Mouse (Mus musculus): ENCODE data around the gene Gm10842.
A peak's percentile ranks its signal among the peaks of the same experiment; 100 is the strongest.
"Not testable (repeated sequence)": the region's sequence is repeated elsewhere in the genome, so short reads cannot be mapped to it uniquely, and the experiment has no call there.

Gene Gm10842

DNA sequence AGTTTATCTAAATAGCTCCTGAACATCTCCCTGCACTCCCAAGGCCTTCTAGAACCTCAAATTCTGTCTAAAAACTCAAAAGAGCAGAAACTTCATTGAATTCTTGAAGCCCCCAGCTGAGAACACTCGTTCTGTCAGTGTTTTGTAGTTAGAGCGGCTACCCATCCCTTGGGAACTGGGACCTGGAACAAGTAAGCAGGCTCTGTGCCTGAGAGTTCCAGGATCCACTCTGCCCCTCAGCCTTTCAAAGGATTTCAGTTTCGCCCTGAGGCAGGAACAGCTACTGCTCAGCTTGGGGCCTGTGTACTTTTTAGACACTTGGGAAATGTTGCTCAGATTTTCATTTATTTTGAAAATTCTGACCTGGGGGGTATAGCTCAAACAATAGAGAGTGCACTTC lies at the start of gene Gm10842:
TSS of gene Gm10842 (plus strand) at position 301 of the 400 bp plus-strand sequence.
- DNase-seq (ENCODE audit: low spot score): no peak

DNA sequence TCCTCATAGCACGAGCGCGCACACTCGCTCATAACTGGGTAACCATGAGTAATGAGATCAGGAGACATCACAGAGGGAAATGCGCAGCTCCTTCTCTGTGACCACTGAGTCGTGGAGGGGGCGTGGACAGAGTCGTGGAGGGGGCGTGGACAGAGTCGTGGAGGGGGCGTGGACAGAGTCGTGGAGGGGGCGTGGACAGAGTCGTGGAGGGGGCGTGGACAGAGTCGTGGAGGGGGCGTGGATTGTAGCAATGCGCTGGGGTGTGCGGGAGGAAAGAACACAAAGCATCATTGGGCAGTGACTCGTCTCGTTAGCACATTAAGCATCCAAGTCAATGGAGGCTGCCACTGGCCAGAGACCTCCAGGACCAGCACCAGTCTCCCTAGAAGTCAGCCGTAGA lies 34.2 kb upstream of the Gm10842 start:
- not testable (repeated sequence) for DNase-seq (ENCODE audit: low spot score)

DNA sequence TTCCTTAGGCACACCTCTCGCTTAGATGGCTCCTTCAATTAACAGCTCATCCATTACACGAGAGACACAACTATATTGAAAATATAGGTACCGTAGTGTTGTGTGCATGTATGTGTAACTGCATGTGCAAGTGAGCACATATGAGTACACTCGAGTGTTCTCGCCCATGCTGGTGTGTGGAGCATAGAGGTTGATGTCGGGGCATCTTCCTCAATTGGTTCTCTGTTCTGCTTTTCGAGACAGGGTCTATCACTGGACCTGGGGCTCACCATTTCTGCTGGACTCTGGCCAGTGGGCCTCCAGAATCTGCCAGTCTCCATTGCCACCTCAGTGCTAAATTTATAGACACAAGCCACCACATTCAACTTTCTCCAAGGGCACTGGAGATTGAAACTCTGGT lies 28.9 kb upstream of the Gm10842 start:
- DNase-seq (ENCODE audit: low spot score): no peak

DNA sequence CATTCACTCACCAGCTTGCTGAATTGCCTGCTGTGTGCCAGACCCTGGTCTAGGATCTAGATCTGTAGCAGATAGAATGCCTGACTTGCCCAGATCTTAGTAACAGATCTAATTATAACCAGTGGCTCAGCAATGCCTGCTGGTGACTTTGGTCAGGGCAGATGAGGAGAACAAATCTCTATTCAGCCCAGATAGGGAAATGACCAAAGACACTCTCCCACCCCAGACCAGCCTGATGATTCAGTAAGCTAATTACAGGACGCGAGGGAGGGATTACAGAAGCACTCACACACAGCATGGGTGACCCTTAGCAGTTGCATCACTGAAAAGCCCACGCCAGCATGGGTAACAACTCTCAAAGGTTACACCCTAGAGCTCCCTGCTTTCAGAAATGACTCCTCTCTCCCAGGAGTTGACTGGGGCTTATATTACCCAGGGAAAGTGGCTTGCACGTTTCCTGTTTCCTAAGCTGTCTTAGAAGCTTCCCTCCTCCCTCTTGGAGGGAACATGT lies 26.1 kb upstream of the Gm10842 start:
- DNase-seq (ENCODE audit: low spot score): no peak

DNA sequence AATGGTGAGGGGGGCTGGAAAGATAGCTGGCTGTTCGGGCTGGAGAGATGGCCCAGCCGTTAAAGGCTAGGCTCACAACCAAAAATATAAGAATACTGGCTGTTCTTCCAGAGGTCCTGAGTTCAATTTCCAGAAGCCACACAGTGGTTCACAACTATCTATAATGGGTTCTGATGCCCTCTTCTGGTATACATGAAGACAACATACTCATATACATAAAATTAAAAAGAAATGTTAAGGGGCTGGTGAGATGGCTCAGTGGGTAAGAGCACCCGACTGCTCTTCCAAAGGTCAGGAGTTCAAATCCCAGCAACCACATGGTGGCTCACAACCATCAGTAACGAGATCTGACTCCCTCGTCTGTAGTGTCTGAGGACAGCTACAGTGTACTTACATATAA lies 24.9 kb upstream of the Gm10842 start:
- DNase-seq (ENCODE audit: low spot score): not testable (repeated sequence)

DNA sequence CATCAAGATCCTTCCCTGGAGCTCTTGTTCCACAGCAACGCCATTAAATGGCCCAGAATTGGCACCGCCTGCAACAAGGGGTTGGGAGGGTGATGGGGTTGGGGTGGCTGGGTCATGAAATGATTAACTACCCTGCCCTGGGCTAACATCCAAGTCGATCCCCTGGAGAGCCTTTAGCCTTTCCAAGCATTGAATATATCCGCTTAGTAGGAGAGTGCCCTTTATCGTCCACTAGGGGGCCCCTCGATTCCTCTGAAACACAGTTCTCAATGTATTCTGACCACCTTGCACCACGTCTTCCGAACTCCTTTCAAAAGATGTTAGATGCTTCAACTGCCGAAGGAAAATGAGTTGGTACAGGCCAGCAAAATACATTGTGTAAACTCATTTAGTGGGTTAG lies 22.7 kb upstream of the Gm10842 start:
- peak; percentile 82 for DNase-seq (ENCODE audit: low spot score)

DNA sequence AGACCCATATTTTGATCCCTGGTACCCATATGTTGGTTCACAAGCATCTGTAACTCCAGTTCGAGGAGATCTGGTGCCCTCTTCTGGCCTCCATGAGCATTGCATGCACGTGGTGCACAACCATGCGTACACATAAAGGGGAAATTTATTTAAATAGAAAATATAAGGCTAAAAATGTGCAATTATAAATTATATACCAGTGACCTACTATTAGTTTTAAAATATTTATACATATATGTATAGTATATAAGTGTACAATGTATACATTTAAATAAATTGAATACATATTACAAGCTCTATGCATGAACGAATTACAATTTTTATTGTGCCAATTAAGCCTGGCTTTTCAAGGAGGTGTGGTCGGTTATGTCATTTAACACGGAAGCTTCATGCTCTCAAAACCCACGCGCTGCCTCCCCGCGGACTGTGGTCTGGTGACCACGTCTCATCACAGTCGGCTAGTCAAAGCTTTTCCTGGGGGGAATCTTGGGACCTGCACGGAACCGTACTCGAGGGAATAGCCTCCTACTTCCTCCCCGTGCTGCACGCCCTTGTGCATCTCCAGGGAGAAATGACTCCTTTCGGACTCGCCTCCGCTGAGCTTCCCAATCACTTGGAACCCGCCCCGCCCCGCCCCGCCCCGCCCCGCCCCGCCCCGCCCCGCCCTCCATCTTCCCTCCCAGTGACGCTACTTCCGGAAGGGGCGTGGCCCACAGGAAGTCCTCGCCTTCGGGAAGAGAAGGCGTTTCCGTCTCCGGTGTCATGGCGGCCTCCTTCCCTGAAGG lies 20.8 kb upstream of the Gm10842 start, which contains the start of gene Mettl2:
TSS of gene Mettl2 (plus strand) at position 691 of the 785 bp plus-strand sequence.
- peak; percentile 84 for DNase-seq (ENCODE audit: low spot score)

DNA sequence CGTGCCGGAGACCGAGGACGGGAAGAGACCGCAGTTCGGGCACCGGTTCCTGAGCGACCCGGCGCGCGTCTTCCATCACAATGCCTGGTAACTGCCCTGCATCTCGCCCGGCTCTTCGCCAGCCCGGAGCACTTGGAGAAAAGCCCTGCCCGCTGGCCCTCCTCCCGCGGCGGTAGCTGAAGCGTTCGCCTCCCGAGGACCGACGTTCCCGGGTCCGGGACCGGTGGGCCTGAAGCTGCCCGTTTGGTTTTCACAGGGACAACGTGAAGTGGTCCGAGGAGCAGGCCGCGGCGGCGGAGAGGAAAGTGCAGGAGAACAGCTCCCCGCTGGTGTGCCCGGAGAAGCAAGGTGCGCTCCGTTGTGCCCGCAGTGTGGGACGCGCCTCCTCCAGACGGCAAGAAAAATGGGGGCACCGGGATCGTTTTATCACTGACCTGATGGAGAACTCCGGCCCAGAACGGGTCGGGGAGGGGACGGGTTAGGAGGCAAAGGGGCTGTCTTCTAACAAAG lies 20.1 kb upstream of the Gm10842 start:
- no peak for DNase-seq (ENCODE audit: low spot score)

DNA sequence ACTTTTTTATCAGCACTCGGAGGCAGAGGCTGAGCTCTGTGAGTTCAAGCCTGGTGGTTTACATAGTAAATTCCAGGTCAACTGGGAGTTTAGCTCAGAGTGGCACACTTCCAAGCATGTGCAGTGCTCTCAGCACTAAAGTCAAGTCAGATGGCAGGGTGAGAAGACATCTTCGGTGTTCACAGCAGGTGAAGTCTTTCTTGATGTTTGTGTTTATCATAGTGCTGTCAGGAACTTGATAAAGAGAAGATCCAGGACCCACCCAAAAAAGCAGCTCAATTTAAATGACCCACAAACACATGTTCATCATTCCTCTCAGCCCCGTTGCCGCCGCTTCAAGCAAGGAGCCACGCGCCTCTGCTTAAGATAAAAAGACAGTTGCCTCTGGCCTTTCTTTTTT lies 11.0 kb upstream of the Gm10842 start:
- DNase-seq (ENCODE audit: low spot score): no peak

DNA sequence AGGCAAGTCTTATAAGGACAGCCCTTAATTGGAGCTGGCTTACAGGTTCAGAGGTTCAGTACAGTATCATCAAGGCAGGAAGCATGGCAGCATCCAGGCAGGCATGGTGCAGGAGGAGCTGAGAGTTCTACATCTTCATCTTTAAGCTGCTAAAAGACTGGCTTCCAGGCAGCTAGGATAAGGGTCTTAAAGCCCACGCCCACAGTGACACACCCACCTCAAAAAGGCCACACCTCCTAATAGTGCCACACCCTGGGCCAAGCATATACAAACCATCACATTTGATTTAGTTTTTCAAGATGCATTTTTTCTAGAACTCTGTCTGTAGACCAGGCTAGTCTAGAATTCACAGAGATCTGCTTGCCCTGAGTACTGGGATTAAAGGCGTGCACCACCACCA lies 9.4 kb upstream of the Gm10842 start:
- not testable (repeated sequence) for DNase-seq (ENCODE audit: low spot score)

DNA sequence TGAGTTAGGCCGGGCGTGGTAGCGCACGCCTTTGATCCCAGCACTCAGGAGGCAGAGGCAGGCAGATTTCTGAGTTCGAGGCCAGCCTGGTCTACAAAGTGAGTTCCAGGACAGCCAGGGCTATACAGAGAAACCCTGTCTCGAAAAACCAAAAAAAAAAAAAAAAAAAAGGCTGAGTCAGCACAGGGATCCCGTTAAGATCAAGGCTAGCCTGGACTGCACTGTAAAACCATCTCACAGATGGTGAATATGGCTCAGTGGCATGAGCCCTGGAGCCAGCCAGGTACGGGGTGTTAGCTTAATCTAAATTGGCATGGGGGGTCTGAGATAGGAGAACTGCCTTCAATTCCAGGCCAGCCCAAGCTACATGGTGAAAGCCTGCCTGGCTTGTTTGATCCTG lies 6.2 kb upstream of the Gm10842 start:
- DNase-seq (ENCODE audit: low spot score): not testable (repeated sequence)

DNA sequence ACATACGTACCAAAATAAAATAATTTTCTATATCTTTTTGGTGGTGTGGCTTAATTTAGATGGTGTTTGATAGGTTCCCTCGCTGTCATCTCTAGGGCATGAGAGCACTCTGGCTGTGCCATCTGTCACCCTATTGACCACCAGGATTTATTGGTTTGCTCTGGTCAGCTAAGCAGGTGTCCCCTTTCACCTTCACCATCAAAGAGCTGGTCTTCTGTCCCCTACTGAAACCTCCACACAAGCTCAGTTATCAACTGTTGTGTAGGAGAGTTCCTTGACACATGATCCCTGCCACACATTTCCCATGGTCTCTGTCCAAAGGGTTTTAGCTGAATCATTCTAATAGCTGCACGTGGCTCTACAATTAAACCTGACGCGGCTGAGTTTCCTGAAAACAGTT lies 5.6 kb upstream of the Gm10842 start:
- DNase-seq (ENCODE audit: low spot score): no peak

DNA sequence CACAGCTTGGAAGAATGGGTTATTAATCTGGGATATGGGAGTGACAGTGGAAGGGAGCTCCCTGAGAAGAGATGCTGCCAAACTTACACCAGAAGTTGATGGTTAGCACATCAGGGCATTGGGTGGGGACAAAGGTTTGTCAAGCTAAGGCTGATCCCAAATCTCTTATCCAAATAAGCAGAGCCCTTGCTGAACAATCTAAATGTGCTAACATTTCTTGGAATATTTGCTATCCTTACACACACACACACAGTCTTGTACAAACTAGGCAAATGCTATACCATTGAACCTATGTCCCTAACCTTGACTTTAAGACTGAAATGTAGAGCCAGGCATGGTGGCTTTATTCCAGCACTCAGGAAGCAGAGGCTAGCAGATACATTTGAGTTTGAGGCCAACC lies 3.1 kb upstream of the Gm10842 start:
- peak; percentile 73 for DNase-seq (ENCODE audit: low spot score)

DNA sequence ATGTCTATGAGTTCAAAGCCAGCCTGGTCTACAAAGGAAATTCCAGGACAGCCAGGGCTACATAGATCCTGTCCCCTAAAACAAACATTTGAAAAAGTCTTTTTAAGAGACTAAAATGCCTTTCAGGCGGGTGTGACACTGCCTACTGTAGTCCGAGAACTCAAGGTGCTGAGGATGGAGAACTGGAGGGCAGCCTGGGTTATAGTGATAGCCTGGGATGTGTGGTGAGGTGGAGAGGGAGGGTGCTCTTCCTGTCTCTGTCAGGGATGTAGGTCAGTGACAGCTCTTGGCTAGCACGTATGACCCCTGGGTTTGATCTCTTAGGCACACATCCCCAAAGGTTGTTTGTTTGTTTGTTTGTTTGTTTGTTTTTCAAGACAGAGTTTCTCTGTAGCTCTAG lies 2.6 kb upstream of the Gm10842 start:
- no peak for DNase-seq (ENCODE audit: low spot score)

DNA sequence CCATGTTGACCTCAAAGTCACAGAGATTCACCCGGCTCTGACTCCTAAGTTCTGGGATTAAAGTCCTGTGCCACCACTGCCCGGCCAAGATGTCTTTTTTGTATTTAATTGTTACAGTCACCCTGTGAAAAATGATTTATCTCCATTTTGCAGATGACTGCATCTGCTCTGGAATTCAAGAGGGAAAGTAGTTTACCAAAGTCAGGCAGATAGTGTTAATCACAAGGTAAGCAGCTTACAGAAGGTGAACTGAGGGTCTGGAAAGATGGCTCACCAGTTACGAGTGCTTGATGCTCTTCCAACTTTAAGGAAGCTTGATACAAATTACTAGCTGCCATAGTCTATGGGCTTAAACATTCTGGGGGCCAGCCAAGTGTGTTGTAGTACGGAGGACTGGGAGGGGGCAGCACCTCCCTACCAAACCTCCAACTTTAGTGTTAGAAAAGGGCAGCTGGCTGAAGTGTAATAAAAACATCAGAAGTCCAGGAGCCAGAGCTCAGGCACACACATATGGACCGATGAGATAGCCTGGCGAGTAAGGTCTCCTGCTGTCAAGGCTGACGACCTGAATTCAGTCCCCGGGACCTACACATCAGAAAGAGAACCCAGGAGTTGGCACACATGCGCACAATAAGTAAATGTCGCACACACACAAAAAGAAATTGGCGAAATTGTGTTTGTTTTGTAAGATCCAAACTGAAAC lies 2.0 kb upstream of the Gm10842 start:
- no peak for DNase-seq (ENCODE audit: low spot score)

DNA sequence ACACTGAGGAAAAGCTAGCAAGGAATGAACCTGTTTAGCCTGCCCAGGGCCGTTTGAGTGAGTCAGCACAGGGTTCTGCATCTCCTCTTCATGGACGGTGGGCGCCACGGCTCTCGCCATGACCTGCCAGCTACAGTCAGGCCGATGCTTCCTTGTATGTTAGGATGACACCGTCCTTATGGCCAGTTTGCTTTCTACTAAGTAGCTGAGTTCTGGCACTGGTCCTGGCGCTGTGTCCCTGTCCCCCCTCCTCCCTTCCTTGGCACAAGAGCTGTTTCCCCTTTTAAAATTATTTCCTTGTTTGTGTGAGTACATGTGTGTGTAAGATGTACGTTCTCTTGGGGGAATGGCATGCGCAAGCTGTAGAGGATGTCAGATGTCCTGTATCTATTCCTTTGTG lies 1.5 kb upstream of the Gm10842 start:
- no peak for DNase-seq (ENCODE audit: low spot score)

DNA sequence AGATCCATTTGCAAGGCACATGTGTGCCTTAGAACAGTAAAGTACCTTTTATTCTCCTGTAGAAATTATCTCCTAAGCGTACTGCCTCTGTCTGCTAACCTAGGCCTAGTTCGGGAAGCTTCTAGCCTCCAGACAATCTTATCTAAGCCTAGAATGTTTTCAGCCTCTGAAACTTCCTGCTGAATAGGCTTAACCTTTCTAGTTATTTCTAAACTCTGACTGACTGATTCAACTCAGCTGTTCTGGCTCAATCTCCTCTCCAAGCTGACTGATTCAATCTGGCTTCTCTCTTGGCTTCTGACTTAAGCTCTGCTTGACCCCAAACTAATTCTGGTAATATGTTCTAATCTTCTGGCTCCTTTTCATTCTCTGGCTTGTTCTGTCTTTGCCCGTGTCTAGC lies 2.7 kb downstream of the Gm10842 start:
- no peak for DNase-seq (ENCODE audit: low spot score)

DNA sequence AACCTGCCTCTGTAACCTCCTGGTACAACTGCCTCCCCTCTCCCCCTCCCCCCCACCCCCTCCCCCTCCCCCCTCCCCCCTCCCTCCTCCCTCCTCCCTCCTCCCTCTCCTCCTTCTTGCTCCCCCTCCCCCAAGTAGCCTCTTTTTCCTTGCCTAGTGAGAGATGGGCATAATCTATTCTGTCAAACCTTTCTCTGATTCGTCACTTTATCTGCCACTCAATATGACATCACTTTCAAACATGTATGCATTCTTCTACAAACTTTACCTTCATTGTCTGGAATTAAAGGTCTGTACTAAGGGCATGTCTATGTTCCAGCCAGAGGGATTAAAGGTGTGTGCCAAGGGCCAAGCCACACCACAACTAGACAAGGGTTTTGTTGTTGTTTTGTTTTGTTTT lies 3.1 kb downstream of the Gm10842 start:
- peak; percentile 75 for DNase-seq (ENCODE audit: low spot score)

DNA sequence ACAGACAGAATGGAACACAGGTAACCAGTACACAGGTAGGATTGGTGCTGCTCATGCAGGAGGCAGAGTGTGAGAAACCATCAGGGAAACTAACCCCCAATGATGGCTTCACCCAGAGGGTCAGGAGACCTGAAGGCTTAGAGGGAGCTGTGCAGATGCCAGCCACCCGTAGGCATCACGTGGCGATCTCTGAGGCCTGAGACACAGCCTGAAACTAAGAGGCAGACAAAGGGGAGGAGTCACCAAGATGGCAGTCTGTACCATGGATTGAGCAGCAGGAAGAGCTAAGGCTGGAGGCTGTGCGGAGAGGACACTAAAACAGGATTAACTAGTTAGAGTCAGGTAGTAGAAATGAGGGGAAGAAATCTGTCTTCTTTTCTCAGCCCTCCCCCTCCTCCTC lies 4.0 kb downstream of the Gm10842 start:
- DNase-seq (ENCODE audit: low spot score): no peak

DNA sequence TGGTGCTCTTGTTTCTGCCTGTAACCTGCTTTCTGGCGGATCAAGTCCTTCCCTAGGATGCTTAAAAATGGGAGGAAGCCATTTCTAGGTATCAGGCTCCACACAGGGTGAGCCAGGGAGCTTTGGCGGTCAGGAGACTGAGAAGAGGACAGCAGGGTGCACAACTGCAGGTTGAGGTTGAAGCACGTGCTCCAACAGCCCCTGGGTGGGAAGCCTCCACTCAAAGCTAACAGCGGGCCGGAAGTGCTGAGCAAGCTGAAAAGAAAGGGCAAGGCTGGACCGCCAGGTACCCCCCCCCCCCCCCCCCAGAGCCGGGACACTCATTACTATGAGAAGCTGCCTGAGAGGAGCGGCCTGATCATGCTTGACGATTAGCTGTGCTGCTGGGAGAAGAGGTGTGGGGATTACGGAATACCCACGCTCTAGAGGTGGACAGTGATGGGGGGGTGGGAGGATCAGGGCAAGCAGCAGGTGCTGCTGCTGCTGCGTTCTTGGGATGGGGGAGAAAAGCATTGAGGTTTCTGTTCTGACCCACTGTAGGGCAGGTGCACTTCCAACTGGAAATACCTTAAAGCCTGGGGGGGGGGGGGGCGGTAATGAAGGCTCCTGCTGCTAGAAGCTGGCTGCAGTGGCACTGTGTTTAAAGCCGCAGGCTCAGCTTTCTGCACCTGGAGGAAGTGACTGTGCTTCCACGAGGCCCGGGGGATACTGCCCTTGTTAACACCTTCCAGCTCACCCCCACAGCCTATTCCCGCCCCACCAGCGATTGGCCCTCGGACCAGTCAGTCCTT lies 4.7 kb downstream of the Gm10842 start:
- no peak for DNase-seq (ENCODE audit: low spot score)

DNA sequence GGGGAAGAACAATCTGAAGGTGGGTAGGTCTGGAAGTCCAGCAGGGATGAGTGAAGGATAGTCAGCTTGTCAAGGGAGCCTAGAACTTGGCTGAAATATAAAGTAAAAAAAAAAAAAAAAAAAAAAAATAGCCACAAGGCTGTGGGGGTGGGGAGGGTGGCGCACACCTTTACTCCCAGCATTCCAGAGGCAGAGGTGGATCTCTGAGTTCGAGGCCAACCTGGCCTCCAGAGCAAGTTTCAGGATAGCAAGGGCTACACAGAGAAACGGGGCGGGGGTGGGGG lies 5.3 kb downstream of the Gm10842 start:
- peak; percentile 51 for DNase-seq (ENCODE audit: low spot score)

DNA sequence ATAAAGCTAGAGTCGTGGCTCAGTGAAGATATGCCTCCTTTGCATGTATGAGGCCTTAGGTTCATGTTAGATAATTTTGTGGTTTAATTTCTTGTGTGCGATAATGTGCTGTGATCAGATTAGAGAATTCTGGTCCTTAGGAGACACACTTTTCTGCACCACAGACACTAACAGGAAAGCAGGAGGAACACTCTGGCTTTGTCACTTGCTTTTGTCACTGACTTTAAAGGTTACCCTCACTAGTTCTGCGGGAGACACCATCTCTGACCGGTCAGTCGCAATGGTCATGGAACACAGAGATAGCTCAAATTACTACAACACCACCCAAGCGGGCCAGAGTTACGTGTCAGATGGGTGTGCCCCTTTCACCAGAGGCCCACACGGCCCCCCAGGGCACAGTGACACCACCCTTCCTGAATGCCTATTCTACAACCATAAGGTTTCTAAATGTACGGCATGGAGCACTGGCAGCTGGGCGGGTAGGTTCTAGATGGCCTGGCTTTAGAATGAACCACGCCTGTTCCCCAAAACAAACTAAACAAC lies 5.7 kb downstream of the Gm10842 start:
- DNase-seq (ENCODE audit: low spot score): peak; percentile 85

All from c-Kit-positive CD71-positive TER-119-positive erythroid progenitor cells, embryonic 14.5 days (primary cell).